In the genomic region with DNA sequence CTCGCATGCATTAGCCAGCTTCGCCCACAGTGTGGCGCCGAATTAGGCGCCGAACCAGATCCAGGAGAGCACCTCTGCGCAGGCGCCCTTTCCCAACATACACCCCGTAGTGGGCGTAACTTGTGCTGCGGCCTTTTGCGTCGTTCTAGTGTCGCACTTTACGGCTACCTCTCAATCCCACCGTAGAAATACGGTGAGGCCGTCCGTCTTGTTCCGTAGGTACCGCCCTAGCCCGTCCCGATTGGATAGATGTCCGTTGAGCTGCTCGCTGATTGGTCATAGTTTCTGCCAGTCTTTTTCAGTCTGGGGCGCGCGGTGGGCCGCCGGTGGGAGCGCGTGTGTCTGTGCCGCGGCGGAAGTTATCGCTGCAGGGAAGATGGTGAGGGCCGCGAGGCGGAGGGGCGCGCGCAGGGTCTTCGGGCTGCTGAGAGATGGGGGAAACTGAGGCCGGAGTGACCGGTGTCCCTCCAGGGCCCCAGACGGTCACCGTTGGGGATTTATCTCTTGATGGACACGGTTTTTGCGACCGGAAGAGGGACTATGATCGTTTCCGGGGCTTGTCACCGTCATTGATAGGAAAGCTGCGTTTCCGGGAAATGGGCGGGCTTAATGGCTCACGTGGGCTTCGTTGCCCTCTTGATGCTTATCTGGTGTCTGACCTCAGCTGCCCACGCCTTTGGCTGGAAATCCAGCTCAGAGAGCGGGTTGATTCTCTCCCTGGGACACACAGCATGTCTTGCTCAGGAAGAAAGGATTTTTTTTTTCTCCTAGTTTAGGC, we compare ENCODE assay signal across 8 mouse cellular contexts. TPM values are rescaled to one million over a fixed set of nuclear protein-coding genes. Genes with fewer than 3 reads are reported as not detected.
A peak's percentile ranks its signal among the peaks of the same experiment; 100 is the strongest.
DNase-seq lines count a peak whose midpoint lies in the region; ATAC-seq lines count a peak whose summit lies in the region.

Lsm4 (plus strand) TSS at position 170 of the 778 bp plus-strand sequence.

- intact Hi-C loops in gastrocnemius, postnatal 14 days (cut with DNase I; ENCODE audit: low total_unique reads): no loop called here
- intact Hi-C loops in left cerebral cortex, postnatal 10 days (cut with DNase I): loop anchor here (1.0 kb wide), 1 partner anchor 27 kb away; no protein-coding TSS in a partner anchor

- ATAC-seq in inflammation-experienced regulatory T-cells, adult 6 months: peak; percentile 91
- peak; percentile 91 for ATAC-seq in megakaryocyte-erythroid progenitor cell, adult 5-6 weeks (replicated peaks; ENCODE audit: low FRiP score, low TSS enrichment, poor library complexity, severe bottlenecking)

- peak; percentile 97 to 100 for DNase-seq in adrenal gland, adult (ENCODE audit: inconsistent age in 2 of 2, low spot score in 1 of 2)
- peak; percentile 100 for DNase-seq in embryo, embryonic 10.5 days (ENCODE audit: low spot score)
- peak; percentile 95 for DNase-seq in gastrocnemius, postnatal 14 days
- peak; percentile 97 to 98 for DNase-seq in left cerebral cortex, postnatal 10 days (ENCODE audit: extremely low spot score in 1 of 2, low spot score in 2 of 2)
- peak; percentile 99 for DNase-seq in right cerebral cortex, postnatal 25 days
- DNase-seq in urinary bladder, postnatal 4 days (ENCODE audit: low spot score in 2 of 2): peak; percentile 94 to 96

RNA-seq across cellular contexts. Expression of gene Lsm4, which starts in this region (rescaled TPM):
- total RNA-seq in gastrocnemius, postnatal 14 days (2021): 10 to 100 TPM; 65.9 to 77.0 TPM
- 100 to 1,000 TPM in 1 of 3 experiments, 10 to 100 TPM in 2; 79.0 to 128 (median 97.8) TPM for polyA plus RNA-seq in inflammation-experienced regulatory T-cells, adult 6 months (2017; shearing (Covaris generic))
- total RNA-seq in left cerebral cortex, postnatal 10 days (2021): 10 to 100 TPM; 68.2 to 80.4 TPM
- total RNA-seq in megakaryocyte-erythroid progenitor cell, adult 5-6 weeks (2014; fragmentation: Nextera tagmentation): 286 and 287 TPM in 2 replicates
- total RNA-seq in megakaryocyte-erythroid progenitor cell, adult 5-6 weeks (2017): 240 and 290 TPM in 2 replicates

Comparison
In these comparisons a context has a peak if more than half of its experiments do, and no peak if none do; other contexts are left out.
1. Peak in every context shown above with its lines: DNase-seq and ATAC-seq.